Mouse (Mus musculus) kidney, embryonic 15.5 days (tissue): ENCODE results near the gene Ncr1. TPM values are rescaled to one million over a fixed set of nuclear protein-coding genes. Genes with fewer than 3 reads are reported as not detected.
"Not testable (repeated sequence)": the region's sequence is repeated elsewhere in the genome, so short reads cannot be mapped to it uniquely, and the experiment has no call there.

ENCODE experiments used
- ATAC-seq: fragments of 200-750 bp; cut with Nextera tagmentation; replicated peaks from 2 replicates; pipeline ENCODE4 v1.8.0; 2017; ENCODE audit warnings: moderate TSS enrichment; ENCODE audit not compliant: low FRiP score
- H3K27ac ChIP-seq: fragments of 300-500 bp; sonication (generic); 2 replicates; pipeline ENCODE4 v1.5.1; 2015; ENCODE audit warnings: mild to moderate bottlenecking, inconsistent platforms
- H3K27me3 ChIP-seq: fragments of 300-500 bp; sonication (generic); 2 replicates; pipeline ENCODE4 v1.6.1; 2015; ENCODE audit warnings: inconsistent platforms
- H3K36me3 ChIP-seq: fragments of 300-500 bp; sonication (generic); 2 replicates; pipeline ENCODE4 v1.6.1; 2015; ENCODE audit warnings: inconsistent platforms
- H3K4me1 ChIP-seq: fragments of 300-500 bp; sonication (generic); 2 replicates; pipeline ENCODE4 v1.6.1; 2015; ENCODE audit warnings: inconsistent platforms
- H3K4me2 ChIP-seq: fragments of 300-500 bp; sonication (generic); 2 replicates; pipeline ENCODE4 v1.6.1; 2015; ENCODE audit warnings: moderate library complexity, mild to moderate bottlenecking, inconsistent platforms
- H3K4me3 ChIP-seq: fragments of 300-500 bp; sonication (generic); replicated peaks from 2 replicates; pipeline ENCODE4 v1.5.1; 2015; ENCODE audit warnings: mild to moderate bottlenecking, inconsistent platforms
- H3K9ac ChIP-seq: fragments of 300-500 bp; sonication (generic); 2 replicates; pipeline ENCODE4 v1.6.1; 2015; ENCODE audit warnings: mild to moderate bottlenecking, inconsistent platforms
- H3K9me3 ChIP-seq: fragments of 300-500 bp; sonication (generic); replicated peaks from 2 replicates; pipeline ENCODE4 v1.6.1; 2016; ENCODE audit warnings: inconsistent platforms
- WGBS: fragments of 180-500 bp; shearing (Covaris S2); methylation state at CpG from one replicate; pipeline ENCODE4 v1.1.7; 2015; ENCODE audit warnings: mixed read lengths; 5-methylcytosine and 5-hydroxymethylcytosine counted together
- microRNA-seq: library from miRNA; unstranded; fragments of <30 nt; microRNA quantifications from one replicate; pipeline ENCODE4, GENCODE M21; 2016
- polyA plus RNA-seq: library from polyadenylated mRNA; unstranded; fragments of >200 nt; fragmentation: Nextera tagmentation; extraction: Ambion mirVana; gene quantifications from 2 replicates; pipeline ENCODE4 v1.2.1, GENCODE M21; 2015

Gene Ncr1
- 0.14 TPM in 1 of 2 replicates, not detected in the other for polyA plus RNA-seq

DNA sequence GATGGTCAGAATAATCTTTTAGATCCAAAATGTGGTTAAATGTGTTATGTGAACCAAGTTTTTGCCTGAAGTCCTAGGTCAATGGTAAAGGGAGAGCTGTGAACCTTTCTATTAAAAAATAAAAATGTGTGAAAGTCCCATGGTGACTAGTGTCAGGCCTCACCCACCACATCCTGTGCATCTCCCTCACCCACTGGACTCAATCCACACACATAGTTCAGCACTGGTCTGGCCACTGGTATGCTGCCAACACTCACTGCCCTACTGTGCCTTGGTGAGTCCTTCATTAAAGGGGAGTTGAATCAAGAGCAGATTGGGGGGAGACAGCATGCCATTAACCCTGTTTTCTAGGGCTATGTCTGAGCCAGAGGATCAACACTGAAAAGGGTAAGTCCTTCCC lies at the start of gene Ncr1:
TSS of gene Ncr1 (plus strand) at position 216 of the 400 bp plus-strand sequence.
- Histone ChIP-seq H3K4me3 (no peak within 1 kb of the TSS), H3K9ac (no peak within 1 kb of the TSS), H3K4me2 (no peak within 1 kb of the TSS), H3K9me3 (no peaks in the 10 kb centered on the region), H3K27ac (no peak within 1 kb of the TSS), H3K27me3 (no peaks in the 10 kb centered on the region), H3K4me1 (no peaks in the 10 kb centered on the region), H3K36me3 (no peaks in the 10 kb centered on the region)
- no peak for ATAC-seq

DNA sequence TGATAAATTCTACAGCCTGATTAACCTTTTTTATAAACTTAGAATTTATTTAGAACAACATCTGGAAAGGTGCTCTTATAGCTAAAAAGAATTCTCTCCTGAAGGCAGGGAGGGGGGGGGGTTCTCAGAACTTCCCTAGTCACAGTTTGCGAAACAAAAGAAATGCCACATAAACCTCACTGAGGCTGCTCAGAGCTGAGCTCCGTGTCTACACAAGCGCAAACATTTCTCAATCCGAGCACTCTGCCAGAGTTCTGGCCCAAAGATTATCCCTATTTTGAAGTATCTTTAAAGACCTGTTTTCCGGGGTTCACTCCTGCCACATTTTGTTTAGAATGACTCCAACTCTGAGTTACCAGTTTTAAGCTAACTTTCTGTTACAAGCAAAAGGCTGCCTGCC lies 44.9 kb upstream of the Ncr1 start:
- ATAC-seq: no peak
- Histone ChIP-seq H3K9ac (no peak overlapping the region), H3K4me3 (no peak overlapping the region), H3K36me3 (no peaks in the 10 kb centered on the region), H3K4me2 (no peak overlapping the region), H3K27me3 (no peaks in the 10 kb centered on the region), H3K27ac (no peak overlapping the region), H3K9me3 (0 out of 2 replicates have a peak, but pooled peaks cover 3% of the 10 kb centered on the region), H3K4me1 (no peaks in the 10 kb centered on the region)
- 80% methylated on average over 5 of the region's 5 CpGs for WGBS

DNA sequence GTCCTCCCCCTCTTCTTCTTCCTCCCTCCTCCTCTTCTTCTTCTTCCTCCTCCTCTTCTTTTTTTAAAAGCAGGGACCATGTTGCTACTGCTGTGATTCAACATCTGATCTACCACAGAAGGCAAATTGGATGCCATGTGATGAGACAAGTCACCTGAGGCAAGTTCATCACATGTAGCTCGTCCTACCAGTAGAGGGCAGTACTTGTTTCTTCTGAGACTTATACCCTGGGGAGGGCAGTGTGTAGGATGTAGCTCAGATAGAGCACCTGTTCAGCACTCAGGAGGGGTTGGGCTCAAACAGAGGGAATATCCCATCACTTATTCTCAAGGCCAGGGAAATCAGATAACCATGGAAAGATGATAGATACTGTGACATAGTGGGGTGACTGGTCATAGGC lies 40.3 kb upstream of the Ncr1 start:
- no peak overlapping the region for H3K9ac ChIP-seq
- no peak overlapping the region for H3K4me3 ChIP-seq
- no peak overlapping the region for H3K27ac ChIP-seq
- H3K4me2 ChIP-seq: no peak overlapping the region
- no peaks in the 10 kb centered on the region for H3K36me3 ChIP-seq
- H3K27me3 ChIP-seq: no peaks in the 10 kb centered on the region
- no peaks in the 10 kb centered on the region for H3K4me1 ChIP-seq
- 49% methylated on average over 1 of the region's 1 CpGs for WGBS
- no peak for ATAC-seq
- H3K9me3 ChIP-seq: no peaks in the 10 kb centered on the region

DNA sequence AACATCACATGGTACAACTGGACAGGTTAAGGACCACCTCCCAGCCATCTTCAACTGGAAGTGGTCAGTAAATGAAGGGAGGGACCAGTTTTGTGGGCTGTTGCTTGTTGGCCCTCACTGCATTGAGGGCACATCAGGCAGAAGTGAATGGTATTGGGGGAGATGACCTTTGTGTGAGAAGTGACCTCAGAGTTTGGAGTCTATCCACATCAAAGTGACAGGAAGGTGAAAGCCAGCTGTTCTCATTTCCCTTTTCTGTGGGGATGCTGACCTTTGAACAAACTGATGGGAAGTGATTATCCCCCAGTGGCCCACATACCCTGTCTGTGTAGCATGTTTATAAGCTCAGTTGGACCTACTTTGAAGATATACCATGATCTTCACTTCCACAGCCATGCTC lies 37.4 kb upstream of the Ncr1 start:
- no peak for ATAC-seq
- Histone ChIP-seq H3K27ac (no peak overlapping the region), H3K27me3 (no peaks in the 10 kb centered on the region), H3K4me3 (no peak overlapping the region), H3K9ac (no peak overlapping the region), H3K9me3 (no peaks in the 10 kb centered on the region), H3K36me3 (no peaks in the 10 kb centered on the region), H3K4me2 (no peak overlapping the region), H3K4me1 (no peaks in the 10 kb centered on the region)

DNA sequence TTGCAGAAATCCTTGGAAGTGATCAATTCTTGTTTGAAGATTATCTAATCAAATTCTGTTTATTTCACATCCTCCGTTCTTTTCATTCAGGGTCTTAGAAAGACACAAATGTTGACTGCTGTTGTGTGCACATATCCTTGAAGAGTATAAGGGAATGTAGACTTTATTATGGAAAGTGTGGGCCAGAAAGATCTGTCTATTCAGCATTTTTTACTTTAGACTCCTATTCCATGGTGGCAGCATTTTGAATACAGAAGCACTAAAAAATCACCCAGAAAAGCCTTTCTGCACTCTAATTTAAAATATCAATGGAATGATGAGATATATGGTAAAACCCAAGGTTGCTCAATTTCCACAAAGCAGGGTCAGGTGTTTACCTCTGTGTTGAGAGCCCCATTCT lies 34.1 kb upstream of the Ncr1 start:
- 98% methylated on average over 1 of the region's 1 CpGs for WGBS
- no peak for ATAC-seq
- Histone ChIP-seq H3K4me1 (no peaks in the 10 kb centered on the region), H3K4me3 (no peak overlapping the region), H3K36me3 (no peaks in the 10 kb centered on the region), H3K27me3 (no peaks in the 10 kb centered on the region), H3K27ac (no peak overlapping the region), H3K9ac (no peak overlapping the region), H3K9me3 (no peaks in the 10 kb centered on the region), H3K4me2 (no peak overlapping the region)

DNA sequence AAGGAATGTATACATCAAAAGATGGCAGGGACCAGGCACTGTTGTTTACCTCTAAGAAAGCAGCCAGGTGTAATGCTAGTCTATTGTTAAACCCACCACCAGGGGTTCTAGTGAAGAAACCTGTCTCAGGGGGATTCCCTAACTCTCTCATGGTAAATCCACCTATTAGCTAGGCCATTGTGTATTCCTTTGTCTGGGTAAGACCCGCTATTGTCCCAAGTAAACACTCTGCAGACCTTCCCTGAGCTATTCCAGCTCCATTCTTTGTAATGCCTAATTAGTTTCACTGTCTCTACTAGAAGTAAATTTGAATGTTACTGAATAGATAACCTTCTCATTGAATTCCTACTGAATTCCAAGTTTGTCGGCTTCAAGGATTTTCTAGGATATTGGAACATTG lies 24.4 kb upstream of the Ncr1 start:
- 81% methylated on average over 2 of the region's 2 CpGs for WGBS

DNA sequence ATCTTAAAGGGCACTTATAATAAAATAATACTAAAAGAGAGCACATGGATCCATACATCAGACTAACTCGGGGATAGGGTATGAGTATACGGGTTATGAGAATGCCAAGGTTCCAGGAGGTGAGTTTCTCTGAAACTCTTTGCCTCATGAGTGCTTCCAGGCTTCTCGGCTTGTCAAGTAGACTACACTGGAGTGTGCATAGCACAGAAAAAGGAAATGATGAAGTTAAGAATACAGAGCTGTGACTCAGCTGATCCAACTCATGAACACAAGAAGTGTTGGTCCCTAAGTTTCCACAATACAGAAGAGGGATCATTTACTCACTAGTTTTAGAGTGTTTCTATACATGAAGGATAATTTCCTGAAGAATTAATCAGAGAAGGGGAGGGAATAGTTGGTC lies 24.0 kb upstream of the Ncr1 start:
- H3K9ac ChIP-seq: not testable (repeated sequence)

More for the DNA sequence above, 24.4 kb upstream of the Ncr1 start:
- H3K9me3 ChIP-seq, H3K36me3 ChIP-seq, H3K27me3 ChIP-seq, H3K4me1 ChIP-seq, H3K4me2 ChIP-seq, H3K27ac ChIP-seq, H3K9ac ChIP-seq, H3K4me3 ChIP-seq, ATAC-seq: not testable (repeated sequence)

DNA sequence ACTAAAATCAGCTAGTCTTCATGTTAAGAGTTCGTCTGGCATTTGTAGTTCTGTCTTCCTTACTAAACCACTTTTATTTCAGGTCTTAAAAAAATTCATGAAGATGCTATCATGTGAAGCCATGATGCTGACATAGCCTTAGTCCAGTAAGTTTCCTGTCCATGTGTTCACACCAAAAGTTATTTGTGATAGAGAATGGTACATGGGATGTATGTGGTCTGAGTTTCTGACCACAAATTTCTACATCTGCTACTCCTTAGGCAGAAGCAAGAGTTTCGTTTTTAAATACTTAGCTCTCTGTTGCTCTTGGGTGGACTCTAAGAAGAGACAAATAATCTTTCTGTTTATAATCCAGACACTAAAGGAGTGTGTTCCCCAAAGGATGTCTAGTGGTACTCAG lies 14.2 kb upstream of the Ncr1 start:
- whole genome bisulfite sequencing: 83% methylated on average over 2 of the region's 2 CpGs
- Histone ChIP-seq H3K4me1 (no peaks in the 10 kb centered on the region), H3K36me3 (no peaks in the 10 kb centered on the region), H3K4me2 (no peak overlapping the region), H3K27ac (no peak overlapping the region), H3K9ac (no peak overlapping the region), H3K4me3 (no peak overlapping the region), H3K27me3 (no peaks in the 10 kb centered on the region), H3K9me3 (no peaks in the 10 kb centered on the region)
- ATAC-seq: no peak

More for the DNA sequence above, 24.0 kb upstream of the Ncr1 start:
- not testable (repeated sequence) for H3K4me1 ChIP-seq, H3K27ac ChIP-seq, ATAC-seq, H3K9me3 ChIP-seq, H3K4me2 ChIP-seq, H3K36me3 ChIP-seq, H3K4me3 ChIP-seq, H3K27me3 ChIP-seq
- WGBS: 85% methylated on average over 3 of the region's 3 CpGs

DNA sequence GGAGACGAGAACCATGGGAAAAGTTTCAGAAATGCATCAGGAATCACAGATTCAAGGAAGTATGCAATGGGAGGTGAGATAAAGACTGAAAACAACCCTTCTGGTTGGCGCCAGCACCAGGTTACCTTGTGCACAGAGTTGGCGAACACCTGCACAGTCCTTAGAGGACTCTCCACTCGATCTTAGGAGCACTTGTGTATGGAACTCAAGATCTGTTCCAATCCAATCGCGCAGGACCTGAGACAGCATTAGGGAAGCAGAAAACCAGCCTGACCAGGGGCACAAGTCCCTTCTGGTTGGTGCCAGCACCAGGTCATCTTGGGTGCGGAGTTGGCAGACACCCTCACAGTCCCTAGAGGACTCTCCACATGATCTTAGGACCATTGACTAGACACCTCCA lies 36.0 kb downstream of the Ncr1 start:
- H3K4me1 ChIP-seq: no peaks in the 10 kb centered on the region
- no peaks in the 10 kb centered on the region for H3K9me3 ChIP-seq
- WGBS: 82% methylated on average over 7 of the region's 7 CpGs
- H3K4me3 ChIP-seq: no peak overlapping the region
- H3K27me3 ChIP-seq: no peaks in the 10 kb centered on the region
- no peak overlapping the region for H3K27ac ChIP-seq
- H3K4me2 ChIP-seq: no peak overlapping the region
- no peaks in the 10 kb centered on the region for H3K36me3 ChIP-seq
- no peak for ATAC-seq
- no peak overlapping the region for H3K9ac ChIP-seq

Small RNA genes lying within 50 kb of the gene (microRNA-seq; reads per million reads assigned to microRNA genes)
- gene Gm24752 (not detected), gene Gm25349 (not detected)

Other genes starting within 250 kb of the Ncr1 start
- gene Ttyh1, start 218.3 kb upstream of the Ncr1 start, polyA plus RNA-seq: 2.1 and 3.0 TPM in 2 replicates
- gene Leng8, start 200.7 kb upstream of the Ncr1 start, polyA plus RNA-seq: 57.4 and 69.3 TPM in 2 replicates
- gene Leng9, start 187.3 kb upstream of the Ncr1 start, polyA plus RNA-seq: 2.8 and 3.5 TPM in 2 replicates
- 34.7 and 35.7 TPM in 2 replicates for gene Cdc42ep5, start 172.9 kb upstream of the Ncr1 start, polyA plus RNA-seq
- 0.08 and 0.12 TPM in 2 replicates for gene Lilra5, start 100.0 kb upstream of the Ncr1 start, polyA plus RNA-seq
- gene Gp6, start 60.0 kb downstream of the Ncr1 start, polyA plus RNA-seq: 0.35 TPM in 1 of 2 replicates, not detected in the other
- gene Rdh13, start 107.9 kb downstream of the Ncr1 start, polyA plus RNA-seq: 30.5 and 30.6 TPM in 2 replicates
- 8.9 and 9.0 TPM in 2 replicates for gene Eps8l1, start 123.0 kb downstream of the Ncr1 start, polyA plus RNA-seq
- gene Ppp1r12c, start 164.0 kb downstream of the Ncr1 start, polyA plus RNA-seq: 38.2 and 43.9 TPM in 2 replicates
- 37.2 and 48.6 TPM in 2 replicates for gene Tnnt1, start 178.7 kb downstream of the Ncr1 start, polyA plus RNA-seq
- gene Tnni3, start 186.5 kb downstream of the Ncr1 start, polyA plus RNA-seq: 6.6 and 6.9 TPM in 2 replicates
- gene Dnaaf3, start 194.7 kb downstream of the Ncr1 start, polyA plus RNA-seq: 3.2 and 3.5 TPM in 2 replicates
- gene Syt5, start 209.8 kb downstream of the Ncr1 start, polyA plus RNA-seq: 6.5 and 7.5 TPM in 2 replicates